Mouse (Mus musculus) forebrain, embryonic 10.5 days (tissue): ENCODE results near the gene Enox1. TPM values are rescaled to one million over a fixed set of nuclear protein-coding genes. Genes with fewer than 3 reads are reported as not detected.

Experiments
- DNase-seq: peaks from one replicate; pipeline ENCODE4 v3.0.0-alpha.2; 2017; ENCODE audit warnings: low spot score; ENCODE audit errors: extremely low spot score
- H3K27ac ChIP-seq: fragments of 300-500 bp; sonication (generic); 2 replicates; pipeline ENCODE4 v1.5.1; 2016; ENCODE audit warnings: mild to moderate bottlenecking
- H3K27me3 ChIP-seq: fragments of 300-500 bp; sonication (generic); 2 replicates; pipeline ENCODE4 v1.6.1; 2016; ENCODE audit warnings: mild to moderate bottlenecking; ENCODE audit not compliant: poor library complexity, severe bottlenecking
- H3K36me3 ChIP-seq: fragments of 300-500 bp; sonication (generic); replicated peaks from 2 replicates; pipeline ENCODE4 v1.6.1; 2016; ENCODE audit warnings: mild to moderate bottlenecking, moderate library complexity
- H3K4me1 ChIP-seq: fragments of 300-500 bp; sonication (generic); 2 replicates; pipeline ENCODE4 v1.6.1; 2016
- H3K4me3 ChIP-seq: fragments of 300-500 bp; sonication (generic); 2 replicates; pipeline ENCODE4 v1.5.1; 2016; ENCODE audit warnings: mild to moderate bottlenecking, moderate library complexity
- H3K9me3 ChIP-seq: fragments of 300-500 bp; sonication (generic); 2 replicates; pipeline ENCODE4 v1.6.1; 2016; ENCODE audit warnings: mild to moderate bottlenecking, moderate library complexity
- WGBS: fragments of 180-500 bp; shearing (Covaris S2); methylation state at CpG from one replicate; pipeline ENCODE4 v1.1.7; 2016; 5-methylcytosine and 5-hydroxymethylcytosine counted together
- polyA plus RNA-seq: library from polyadenylated mRNA; unstranded; fragments of >200 nt; fragmentation: Nextera tagmentation; extraction: Ambion mirVana; gene quantifications from 2 replicates; pipeline ENCODE4 v1.2.1, GENCODE M21; 2016

Enox1 gene
- polyA plus RNA-seq, 1 experiment from 2014 or later, result 11.9 TPM

DNA sequence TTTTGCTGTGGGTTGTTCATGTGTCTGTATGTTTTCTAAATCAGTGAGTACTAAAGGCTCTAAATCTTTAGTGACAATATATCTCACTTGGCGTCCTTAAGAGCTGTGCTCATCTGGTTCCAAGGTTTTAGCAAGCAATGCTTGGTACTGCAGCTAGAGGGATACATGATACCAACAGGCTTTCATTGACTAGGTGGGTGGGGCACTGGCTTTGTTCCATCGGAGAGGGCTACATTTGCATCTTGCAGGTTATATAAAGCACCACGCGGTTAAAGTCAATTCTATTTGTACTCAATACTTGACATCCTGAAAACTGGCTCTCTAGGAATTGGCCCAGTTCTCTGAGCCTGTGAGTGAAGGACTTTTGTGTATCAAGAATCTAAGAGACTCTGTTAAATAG, 140.5 kb downstream of the Enox1 start:
- Histone ChIP-seq H3K4me3 (no peak overlapping the region), H3K27me3 (no peaks in the 10 kb centered on the region), H3K36me3 (no peaks in the 10 kb centered on the region), H3K4me1 (no peaks in the 10 kb centered on the region), H3K9me3 (no peaks in the 10 kb centered on the region), H3K27ac (no peak overlapping the region)
- WGBS, result 64% methylated on average over 4 of the region's 4 CpGs
- DNase-seq, result no peak

DNA sequence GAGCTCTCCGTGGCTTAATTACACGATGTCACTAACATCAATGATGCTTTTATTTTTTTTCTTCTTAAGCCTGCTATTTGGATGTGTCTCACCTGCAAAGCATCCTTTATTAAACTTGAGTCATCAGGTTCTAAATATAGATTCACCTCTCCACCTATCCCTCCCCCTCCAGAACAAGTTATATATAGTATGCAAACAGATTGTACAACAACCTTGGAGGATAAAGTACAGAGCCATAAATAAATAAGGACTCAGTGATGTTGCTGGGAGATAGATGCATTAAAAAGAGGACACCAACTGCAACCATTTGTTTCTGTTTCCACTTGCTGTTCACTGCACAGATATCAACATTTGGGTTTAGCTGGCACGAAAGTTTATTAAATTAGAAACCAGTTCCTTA, 141.8 kb downstream of the Enox1 start:
- no peak overlapping the region for H3K4me3 ChIP-seq
- H3K9me3 ChIP-seq, result no peaks in the 10 kb centered on the region
- WGBS, result 95% methylated on average over 3 of the region's 3 CpGs
- no peak for DNase-seq
- H3K4me1 ChIP-seq, result no peaks in the 10 kb centered on the region
- no peaks in the 10 kb centered on the region for H3K36me3 ChIP-seq
- H3K27me3 ChIP-seq, result no peaks in the 10 kb centered on the region
- no peak overlapping the region for H3K27ac ChIP-seq

- peaks cover 9% of the 10 kb centered on the region for H3K4me1 ChIP-seq
- no peaks in the 10 kb centered on the region for H3K36me3 ChIP-seq
- no peak for DNase-seq
- WGBS, result 73% methylated on average over 3 of the region's 3 CpGs
- H3K27me3 ChIP-seq, result no peaks in the 10 kb centered on the region
- no peak overlapping the region for H3K4me3 ChIP-seq
- no peaks in the 10 kb centered on the region for H3K9me3 ChIP-seq
- no peak overlapping the region for H3K27ac ChIP-seq
Measured at GRCm38 (mm10) chr14:77309571-77309970, 153.0 kb downstream of the Enox1 start.

GRCm38 (mm10) chr14:77311456-77311855, 154.9 kb downstream of the Enox1 start:
- no peak for DNase-seq
- Histone ChIP-seq H3K4me3 (no peak overlapping the region), H3K9me3 (no peaks in the 10 kb centered on the region), H3K4me1 (peaks cover 9% of the 10 kb centered on the region), H3K36me3 (no peaks in the 10 kb centered on the region), H3K27ac (no peak overlapping the region), H3K27me3 (no peaks in the 10 kb centered on the region)
- WGBS, result 81% methylated on average over 6 of the region's 6 CpGs

DNA sequence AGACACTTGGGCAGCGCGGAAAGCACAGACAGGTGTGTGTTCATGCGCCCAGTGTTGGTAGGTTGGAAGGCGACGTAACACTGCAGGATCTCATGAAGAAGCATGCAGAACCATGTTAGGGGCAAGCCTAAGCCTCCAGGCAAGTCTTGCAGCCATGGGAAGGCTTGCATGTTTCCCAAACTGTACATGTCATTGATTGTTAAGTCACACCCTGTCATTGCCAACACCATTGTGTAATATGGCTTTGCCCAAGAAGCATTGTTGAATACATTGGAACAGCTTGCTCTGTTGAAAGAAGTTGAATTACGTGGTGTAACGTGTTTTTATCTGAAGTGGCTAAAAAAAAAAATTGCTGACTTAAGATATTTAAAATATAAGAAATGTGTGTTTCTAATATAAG, 162.8 kb downstream of the Enox1 start:
- DNase-seq, result no peak
- 89% methylated on average over 7 of the region's 7 CpGs for WGBS
- no peaks in the 10 kb centered on the region for H3K9me3 ChIP-seq

DNA sequence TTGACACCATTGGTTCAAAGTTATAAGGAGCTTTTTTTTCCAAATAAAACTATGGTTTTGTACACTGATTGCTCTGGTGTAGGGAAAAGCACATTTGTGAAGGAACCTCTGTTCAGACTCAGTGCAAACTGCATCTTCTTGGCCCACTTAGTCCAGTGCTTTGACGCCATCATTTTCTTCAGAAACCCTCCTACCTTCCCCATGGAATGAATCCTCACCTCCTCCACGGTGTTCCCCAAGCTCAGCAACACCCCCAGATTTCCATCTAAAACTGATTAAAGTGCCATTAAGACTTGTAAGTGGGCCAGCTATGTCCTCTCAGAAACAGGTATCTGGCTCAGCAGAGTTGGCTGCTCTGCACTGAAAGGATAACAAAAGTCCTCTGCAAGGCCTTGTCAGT, 167.8 kb downstream of the Enox1 start:
- Histone ChIP-seq H3K4me1 (no peaks in the 10 kb centered on the region), H3K9me3 (no peaks in the 10 kb centered on the region), H3K27me3 (no peaks in the 10 kb centered on the region), H3K4me3 (no peak overlapping the region), H3K36me3 (no peaks in the 10 kb centered on the region), H3K27ac (no peak overlapping the region)
- DNase-seq, result no peak
- 85% methylated on average over 2 of the region's 2 CpGs for WGBS

More for the DNA sequence above, 162.8 kb downstream of the Enox1 start:
- Histone ChIP-seq H3K27me3 (no peaks in the 10 kb centered on the region), H3K36me3 (no peaks in the 10 kb centered on the region), H3K4me3 (no peak overlapping the region), H3K4me1 (no peaks in the 10 kb centered on the region), H3K27ac (no peak overlapping the region)

DNA sequence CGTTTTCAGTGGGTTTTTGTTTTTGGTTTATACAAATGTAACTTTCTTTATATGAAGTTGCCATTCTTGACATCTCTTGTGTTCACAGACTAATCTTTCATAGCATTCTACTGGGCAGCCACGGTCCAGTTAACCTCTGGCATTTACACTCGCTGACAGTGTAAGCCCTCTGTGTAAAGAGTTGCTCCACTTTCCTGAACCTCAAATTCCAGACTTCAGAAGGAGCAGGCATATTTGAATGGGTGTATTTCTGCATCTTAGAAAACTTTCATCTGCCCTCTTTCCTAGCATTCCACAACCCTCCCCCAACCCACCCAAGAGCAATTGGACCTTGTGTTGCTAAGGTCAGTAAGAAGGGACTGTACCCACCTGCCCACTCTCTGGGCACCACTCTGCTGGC, 171.1 kb downstream of the Enox1 start:
- Histone ChIP-seq H3K4me3 (no peak overlapping the region), H3K36me3 (no peaks in the 10 kb centered on the region), H3K4me1 (no peaks in the 10 kb centered on the region), H3K27ac (no peak overlapping the region), H3K9me3 (peaks cover 3% of the 10 kb centered on the region; the same call in 1 of the 2 replicates), H3K27me3 (no peaks in the 10 kb centered on the region)
- WGBS, result 78% methylated on average over 3 of the region's 3 CpGs
- DNase-seq, result no peak

DNA sequence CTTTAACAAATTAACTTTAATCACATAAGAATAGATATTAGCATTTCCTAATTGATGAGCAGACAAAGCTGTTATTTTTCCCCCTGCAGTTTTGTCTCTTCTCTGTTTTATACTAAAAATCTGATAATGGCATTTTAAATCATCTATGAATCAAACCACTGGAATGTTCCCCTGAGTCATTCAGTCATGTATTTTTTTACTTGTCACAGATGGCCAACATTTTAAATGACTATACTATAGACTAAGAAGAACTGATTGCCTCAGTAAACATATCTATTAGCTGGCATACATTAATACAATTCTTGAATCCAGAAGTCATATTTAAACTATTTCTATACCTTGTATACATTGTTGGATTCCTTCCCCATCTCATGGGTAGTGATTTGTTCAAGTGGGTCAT, 173.2 kb downstream of the Enox1 start:
- no peaks in the 10 kb centered on the region for H3K27me3 ChIP-seq
- H3K4me3 ChIP-seq, result no peak overlapping the region
- no peaks in the 10 kb centered on the region for H3K4me1 ChIP-seq
- peaks cover 3% of the 10 kb centered on the region; the same call in 1 of the 2 replicates for H3K9me3 ChIP-seq
- H3K36me3 ChIP-seq, result no peaks in the 10 kb centered on the region
- H3K27ac ChIP-seq, result no peak overlapping the region
- no peak for DNase-seq

- H3K4me3 ChIP-seq, result no peak overlapping the region
- no peak for DNase-seq
- H3K9me3 ChIP-seq, result no peaks in the 10 kb centered on the region
- 79% methylated on average over 11 of the region's 11 CpGs for WGBS
- 0 out of 2 replicates have a peak, but pooled peaks cover 3% of the 10 kb centered on the region for H3K4me1 ChIP-seq
- no peaks in the 10 kb centered on the region for H3K27me3 ChIP-seq
- no peak overlapping the region for H3K27ac ChIP-seq
- no peaks in the 10 kb centered on the region for H3K36me3 ChIP-seq
Measured at GRCm38 (mm10) chr14:77343662-77344340, 187.2 kb downstream of the Enox1 start.

DNA sequence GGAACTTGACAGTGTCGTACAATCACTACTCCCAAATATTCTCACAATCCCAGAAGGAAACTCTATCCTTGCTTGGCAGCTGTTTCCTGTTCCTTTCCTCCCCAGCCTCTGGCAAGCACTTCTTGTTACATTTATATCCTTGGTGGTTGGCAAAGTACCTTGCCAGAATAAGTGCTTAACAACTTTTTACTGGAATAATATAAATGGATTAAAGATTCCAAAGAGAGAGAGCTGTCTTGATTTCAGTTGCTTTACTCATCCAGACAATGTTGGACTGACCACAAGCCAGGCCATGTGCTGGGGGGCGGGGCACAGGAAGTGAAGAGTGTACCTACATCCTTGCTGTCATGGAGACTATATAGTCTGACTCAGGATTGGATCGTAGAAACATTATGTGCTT, 189.7 kb downstream of the Enox1 start:
- no peak overlapping the region for H3K4me3 ChIP-seq
- H3K27me3 ChIP-seq, result no peaks in the 10 kb centered on the region
- H3K9me3 ChIP-seq, result no peaks in the 10 kb centered on the region
- H3K36me3 ChIP-seq, result no peaks in the 10 kb centered on the region
- no peak overlapping the region for H3K27ac ChIP-seq
- 95% methylated on average over 3 of the region's 3 CpGs for WGBS
- 0 out of 2 replicates have a peak, but pooled peaks cover 3% of the 10 kb centered on the region for H3K4me1 ChIP-seq
- DNase-seq, result no peak

GRCm38 (mm10) chr14:77351803-77352352, 195.3 kb downstream of the Enox1 start:
- Histone ChIP-seq H3K4me3 (no peak overlapping the region), H3K27ac (no peak overlapping the region), H3K27me3 (no peaks in the 10 kb centered on the region), H3K36me3 (no peaks in the 10 kb centered on the region), H3K9me3 (no peaks in the 10 kb centered on the region), H3K4me1 (no peaks in the 10 kb centered on the region)
- DNase-seq, result no peak
- WGBS, result 94% methylated on average over 2 of the region's 2 CpGs

- Histone ChIP-seq H3K4me3 (no peak overlapping the region), H3K27ac (no peak overlapping the region), H3K27me3 (no peaks in the 10 kb centered on the region), H3K4me1 (no peaks in the 10 kb centered on the region), H3K36me3 (no peaks in the 10 kb centered on the region), H3K9me3 (no peaks in the 10 kb centered on the region)
- WGBS, result 80% methylated on average over 4 of the region's 4 CpGs
- DNase-seq, result no peak
Measured at GRCm38 (mm10) chr14:77362662-77363061, 206.1 kb downstream of the Enox1 start.

- H3K36me3 ChIP-seq, result no peaks in the 10 kb centered on the region
- DNase-seq, result no peak
- no peaks in the 10 kb centered on the region for H3K4me1 ChIP-seq
- H3K9me3 ChIP-seq, result no peaks in the 10 kb centered on the region
- no peak overlapping the region for H3K4me3 ChIP-seq
- WGBS, result 83% methylated on average over 8 of the region's 8 CpGs
- H3K27me3 ChIP-seq, result no peaks in the 10 kb centered on the region
- no peak overlapping the region for H3K27ac ChIP-seq
Measured at GRCm38 (mm10) chr14:77368411-77368810, 211.8 kb downstream of the Enox1 start.
